Mouse (Mus musculus) liver, embryonic 13.5 days (tissue): Measurements from ENCODE around the gene Hmgcl. TPM values are rescaled to one million over a fixed set of nuclear protein-coding genes. Genes with fewer than 3 reads are reported as not detected.
"Not testable (repeated sequence)": the region's sequence is repeated elsewhere in the genome, so short reads cannot be mapped to it uniquely, and the experiment has no call there.

ENCODE experiments used
- ATAC-seq: fragments of 200-750 bp; cut with Nextera tagmentation; 2 replicates; pipeline ENCODE4 v1.8.0; 2017; ENCODE audit warnings: low read depth, mild to moderate bottlenecking, moderate number of reproducible peaks, moderate library complexity
- DNase-seq: peaks from one replicate; pipeline ENCODE4 v3.0.0; 2022
- H3K27ac ChIP-seq: fragments of 300-500 bp; sonication (generic); 2 replicates; pipeline ENCODE4 v1.5.1; 2015; ENCODE audit warnings: moderate library complexity, mild to moderate bottlenecking, inconsistent platforms
- H3K27me3 ChIP-seq: fragments of 300-500 bp; sonication (generic); 2 replicates; pipeline ENCODE4 v1.6.1; 2015; ENCODE audit warnings: mild to moderate bottlenecking, inconsistent platforms
- H3K36me3 ChIP-seq: fragments of 300-500 bp; sonication (generic); 2 replicates; pipeline ENCODE4 v1.6.1; 2015; ENCODE audit warnings: mild to moderate bottlenecking, inconsistent platforms
- H3K4me1 ChIP-seq: fragments of 300-500 bp; sonication (generic); replicated peaks from 2 replicates; pipeline ENCODE4 v1.6.1; 2015; ENCODE audit warnings: inconsistent platforms
- H3K4me2 ChIP-seq: fragments of 300-500 bp; sonication (generic); 2 replicates; pipeline ENCODE4 v1.6.1; 2015; ENCODE audit warnings: inconsistent platforms, mild to moderate bottlenecking, moderate library complexity
- H3K4me3 ChIP-seq: fragments of 300-500 bp; sonication (generic); replicated peaks from 2 replicates; pipeline ENCODE4 v1.5.1; 2015; ENCODE audit warnings: mild to moderate bottlenecking, inconsistent platforms
- H3K9ac ChIP-seq: fragments of 300-500 bp; sonication (generic); 2 replicates; pipeline ENCODE4 v1.6.1; 2015; ENCODE audit warnings: mild to moderate bottlenecking, inconsistent platforms
- H3K9me3 ChIP-seq: fragments of 300-500 bp; sonication (generic); replicated peaks from 2 replicates; pipeline ENCODE4 v1.6.1; 2016; ENCODE audit warnings: inconsistent platforms
- WGBS: fragments of 180-500 bp; shearing (Covaris S2); methylation state at CpG from one replicate; pipeline ENCODE4 v1.1.7; 2015; ENCODE audit not compliant: insufficient replicate concordance; 5-methylcytosine and 5-hydroxymethylcytosine counted together
- polyA plus RNA-seq: library from polyadenylated mRNA; unstranded; fragments of >200 nt; fragmentation: Nextera tagmentation; extraction: Ambion mirVana; gene quantifications from 2 replicates; pipeline ENCODE4 v1.2.1, GENCODE M21; 2015

Hmgcl gene
- polyA plus RNA-seq, 1 experiment from 2014 or later = 71.9 TPM

DNA sequence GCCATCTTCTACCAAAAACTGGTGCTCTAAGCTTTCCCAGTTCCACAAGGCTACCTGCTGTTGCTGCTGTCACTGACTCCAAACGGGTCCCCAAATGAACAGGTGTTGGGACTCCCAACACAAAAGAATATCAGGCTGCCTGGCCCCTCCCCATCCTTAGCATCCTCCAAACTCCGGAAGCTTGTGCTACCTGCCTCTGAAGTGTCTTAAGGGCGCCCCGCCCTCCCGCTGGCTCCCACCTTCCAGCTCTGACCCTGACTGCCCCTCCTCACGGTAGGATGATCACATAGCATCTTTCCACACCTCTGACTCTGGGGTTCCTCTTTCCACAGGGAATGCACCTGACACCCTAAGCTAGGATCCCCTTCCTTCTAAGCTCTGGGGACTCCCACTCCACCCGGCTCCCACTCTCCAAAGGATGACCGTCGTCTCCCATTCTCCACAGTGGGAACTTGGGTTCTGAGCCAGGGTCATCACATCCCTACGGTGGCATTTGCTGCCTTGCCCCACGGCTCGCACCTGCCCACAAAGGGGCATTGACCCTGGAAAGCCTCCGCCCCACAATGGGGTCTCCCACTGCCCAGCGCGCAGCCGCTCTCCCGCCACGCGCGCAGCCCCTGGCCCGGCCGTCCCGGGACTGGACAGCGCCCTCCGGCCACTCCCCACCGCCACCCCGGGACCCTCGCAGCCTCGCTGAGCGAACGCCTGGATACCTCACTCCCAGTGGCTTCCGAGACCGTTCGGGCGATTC, 25.7 kb downstream of the Hmgcl start:
- DNase-seq = no peak
- peak overlapping the region; percentile 79 for H3K27ac ChIP-seq
- WGBS = 1% methylated on average over 35 of the region's 35 CpGs
- peaks cover 75% of the 10 kb centered on the region for H3K36me3 ChIP-seq
- no peaks in the 10 kb centered on the region for H3K27me3 ChIP-seq
- no peaks in the 10 kb centered on the region for H3K9me3 ChIP-seq
- peak overlapping the region; percentile 89 for H3K4me3 ChIP-seq
- peak; percentile 14 for ATAC-seq
- peaks cover 35% of the 10 kb centered on the region for H3K4me1 ChIP-seq
- peak overlapping the region; percentile 93 for H3K9ac ChIP-seq
- H3K4me2 ChIP-seq = peak overlapping the region; percentile 86

GRCm38 (mm10) chr4:135972556-135972906, 26.3 kb downstream of the Hmgcl start, which contains the start of gene Lypla2:
Gene Lypla2 (minus strand): TSS chr4:135972626.
- Histone ChIP-seq H3K36me3 (peaks cover 74% of the 10 kb centered on the region), H3K4me2 (peak within 1 kb of the TSS; percentile 86), H3K4me3 (peak within 1 kb of the TSS; percentile 89), H3K27ac (peak within 1 kb of the TSS; percentile 79), H3K27me3 (no peaks in the 10 kb centered on the region), H3K4me1 (peaks cover 35% of the 10 kb centered on the region), H3K9me3 (no peaks in the 10 kb centered on the region), H3K9ac (peak within 1 kb of the TSS; percentile 93)
- 1% methylated on average over 19 of the region's 19 CpGs for WGBS
- peak; percentile 68 for DNase-seq
- ATAC-seq = peak; percentile 76

DNA sequence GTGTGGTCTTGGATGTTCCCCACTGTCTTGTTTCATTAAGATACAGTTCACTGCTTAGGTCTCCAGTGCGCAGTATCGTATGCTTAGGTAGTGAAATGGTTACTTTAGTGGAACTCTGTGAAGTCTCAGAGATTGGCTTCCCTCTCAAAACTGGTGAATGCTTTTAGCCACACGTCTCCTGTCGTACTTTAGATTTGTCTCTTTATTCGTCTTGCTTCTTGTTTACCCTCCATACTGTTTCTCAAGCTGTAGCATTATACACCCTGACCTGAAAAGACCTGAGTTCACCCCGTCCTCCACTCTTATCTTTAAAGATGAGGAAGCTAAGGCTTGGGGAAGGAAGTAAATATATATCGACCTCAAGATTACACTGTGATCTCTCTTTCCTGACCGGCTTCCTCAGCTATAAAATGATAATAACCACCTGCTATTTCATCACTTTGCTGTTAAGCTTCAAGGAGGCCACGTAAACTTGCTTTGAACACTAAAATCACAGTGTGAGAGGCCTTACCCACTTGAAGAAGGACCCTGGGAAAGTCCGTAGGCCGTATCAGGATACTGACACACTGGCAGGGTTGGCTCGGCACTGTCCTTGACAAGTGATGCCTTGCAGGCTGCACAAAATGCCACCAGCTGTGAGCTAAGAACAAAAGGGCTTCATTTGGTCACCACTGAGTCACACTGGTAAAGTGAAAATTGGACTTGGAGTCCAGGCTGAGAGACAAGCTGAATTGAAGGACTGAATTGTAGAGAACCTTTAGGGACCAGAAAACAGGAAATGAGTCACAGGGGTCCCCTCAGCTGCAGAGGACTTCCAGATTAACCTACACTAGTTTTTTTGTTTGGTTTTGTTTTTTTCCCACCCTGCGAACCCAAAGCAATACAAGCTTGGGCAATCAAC, 26.9 kb downstream of the Hmgcl start:
- Histone ChIP-seq H3K36me3 (peaks cover 72% of the 10 kb centered on the region), H3K9ac (peak overlapping the region; percentile 93), H3K4me1 (peaks cover 35% of the 10 kb centered on the region), H3K9me3 (no peaks in the 10 kb centered on the region), H3K27me3 (no peaks in the 10 kb centered on the region), H3K4me2 (peak overlapping the region; percentile 86), H3K27ac (peak overlapping the region; percentile 79), H3K4me3 (peak overlapping the region; percentile 89)
- peak; percentile 8; the same call in 1 of the 2 replicates for ATAC-seq
- 38% methylated on average over 13 of the region's 13 CpGs for WGBS
- DNase-seq = no peak

DNA sequence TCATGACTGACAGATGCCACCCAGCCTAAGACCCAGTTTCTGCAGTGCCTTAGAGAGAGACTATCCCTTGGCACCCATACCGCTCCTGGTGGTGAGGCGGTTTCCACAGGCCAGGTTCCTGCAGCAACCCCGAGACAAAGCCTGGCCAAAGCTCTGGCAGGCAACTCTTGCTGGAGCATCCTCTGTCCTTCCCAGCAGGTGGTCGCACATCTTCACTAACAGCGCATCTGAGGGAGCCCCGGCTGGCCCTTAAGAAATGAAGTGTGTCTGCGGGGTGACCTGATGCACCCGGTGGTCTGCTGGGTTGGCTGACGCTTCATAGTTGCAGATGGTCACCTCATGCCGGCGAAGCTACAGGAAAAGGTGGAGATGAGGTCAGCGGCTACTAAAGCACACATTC, 29.9 kb downstream of the Hmgcl start:
- WGBS = 91% methylated on average over 12 of the region's 12 CpGs
- Histone ChIP-seq H3K9ac (no peak overlapping the region), H3K27ac (no peak overlapping the region), H3K4me2 (no peak overlapping the region), H3K4me3 (no peak overlapping the region), H3K27me3 (no peaks in the 10 kb centered on the region), H3K4me1 (peaks cover 32% of the 10 kb centered on the region), H3K9me3 (no peaks in the 10 kb centered on the region), H3K36me3 (peaks cover 72% of the 10 kb centered on the region)
- DNase-seq = no peak
- no peak for ATAC-seq

DNA sequence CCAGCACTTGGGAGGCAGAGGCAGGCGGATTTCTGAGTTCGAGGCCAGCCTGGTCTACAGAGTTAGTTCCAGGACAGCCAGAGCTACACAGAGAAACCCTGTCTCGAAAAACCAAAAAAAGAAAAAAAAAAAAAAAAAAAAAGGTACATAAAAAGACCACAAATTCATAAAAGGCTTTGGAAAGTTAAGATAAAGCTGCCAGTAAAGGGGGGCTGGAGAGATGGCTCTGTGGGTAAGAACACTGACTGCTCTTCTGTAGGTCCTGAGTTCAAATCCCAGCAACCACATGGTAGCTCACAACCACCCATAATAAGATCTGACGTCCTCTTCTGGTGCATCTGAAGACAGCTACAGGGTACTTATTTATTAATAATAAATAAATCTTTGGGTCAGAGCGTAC, 34.0 kb downstream of the Hmgcl start:
- H3K27me3 ChIP-seq, H3K9me3 ChIP-seq, H3K4me2 ChIP-seq, H3K27ac ChIP-seq, ATAC-seq, H3K4me3 ChIP-seq, DNase-seq, H3K9ac ChIP-seq: not testable (repeated sequence)
- WGBS = 88% methylated on average over 5 of the region's 5 CpGs
- Histone ChIP-seq H3K4me1 (peaks cover 35% of the 10 kb centered on the region), H3K36me3 (peaks cover 94% of the 10 kb centered on the region)

DNA sequence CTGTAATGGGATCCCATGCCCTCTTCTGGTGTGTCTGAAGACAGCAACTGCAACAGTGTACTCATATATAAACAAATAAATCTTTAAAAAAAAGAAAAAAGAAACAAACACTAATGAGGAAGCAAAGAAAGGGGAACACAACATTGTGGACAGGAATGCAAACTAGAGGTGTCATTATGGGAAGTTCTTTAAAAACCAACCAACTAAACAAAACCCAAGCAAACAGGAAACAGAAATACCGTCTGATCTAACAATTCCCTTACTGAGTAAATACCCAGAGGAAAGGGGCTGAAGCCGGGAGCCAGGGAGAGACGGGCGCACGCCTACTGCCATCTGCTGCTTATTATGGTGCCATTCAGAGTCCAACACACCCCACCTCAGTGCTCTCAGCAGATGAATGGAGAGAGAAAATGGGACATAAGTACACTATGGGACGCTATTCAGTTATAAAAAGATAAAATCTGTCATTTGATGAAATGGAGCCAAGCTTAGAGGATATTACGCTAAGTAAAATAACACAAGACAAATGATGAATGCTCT, 35.3 kb downstream of the Hmgcl start:
- Histone ChIP-seq H3K9me3 (no peaks in the 10 kb centered on the region), H3K36me3 (peaks cover 87% of the 10 kb centered on the region), H3K4me3 (no peak overlapping the region), H3K9ac (no peak overlapping the region), H3K27me3 (no peaks in the 10 kb centered on the region), H3K4me1 (peaks cover 45% of the 10 kb centered on the region), H3K4me2 (no peak overlapping the region), H3K27ac (peak overlapping the region; percentile 39)
- ATAC-seq = no peak
- DNase-seq = no peak
- WGBS = 75% methylated on average over 7 of the region's 7 CpGs

DNA sequence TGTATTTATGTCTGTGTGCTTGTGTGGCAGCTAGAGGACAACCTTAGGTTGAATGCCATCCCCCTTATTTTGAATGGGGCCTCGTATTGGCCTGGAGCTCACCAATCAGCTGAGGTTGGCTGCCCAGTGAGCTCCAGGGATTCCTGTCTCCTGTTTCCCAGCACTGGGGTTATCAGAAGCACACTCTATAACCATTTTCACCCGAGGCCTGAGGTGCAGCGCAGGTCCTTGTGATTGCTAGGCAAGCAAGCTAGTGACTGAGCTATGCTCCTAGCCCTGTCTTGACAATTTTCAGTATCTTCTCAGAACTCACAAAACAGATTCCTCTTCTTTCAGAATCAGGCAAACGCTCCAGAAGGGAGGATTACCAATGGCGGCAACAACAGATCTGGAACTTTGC, 38.3 kb downstream of the Hmgcl start:
- no peak for ATAC-seq
- Histone ChIP-seq H3K4me2 (peak overlapping the region; percentile 91), H3K9me3 (no peaks in the 10 kb centered on the region), H3K27ac (peak overlapping the region; percentile 96), H3K27me3 (no peaks in the 10 kb centered on the region), H3K9ac (peak overlapping the region; percentile 69), H3K36me3 (peaks cover 60% of the 10 kb centered on the region), H3K4me3 (peak overlapping the region; percentile 84), H3K4me1 (peaks cover 53% of the 10 kb centered on the region)
- no peak for DNase-seq
- 77% methylated on average over 5 of the region's 5 CpGs for WGBS

DNA sequence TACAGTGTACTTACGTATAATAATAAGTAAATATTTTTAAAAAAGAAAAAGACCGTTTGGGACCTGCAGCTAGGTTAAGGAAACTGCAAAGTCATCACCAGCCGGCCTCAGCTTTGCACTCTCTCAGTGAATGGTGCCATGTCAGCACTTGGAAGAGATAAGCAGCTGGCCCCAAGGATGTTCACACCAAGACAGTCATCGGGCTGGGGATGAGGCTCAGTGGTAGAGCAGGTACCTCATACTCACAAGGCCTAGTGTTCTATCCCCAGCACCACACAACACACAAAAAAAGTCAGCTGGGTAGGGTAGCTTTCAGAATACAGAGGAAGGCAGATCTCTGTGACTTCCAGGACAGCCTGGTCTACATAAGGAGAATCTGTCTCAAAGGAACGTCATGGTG, 38.9 kb downstream of the Hmgcl start:
- DNase-seq (peak; percentile 87), ATAC-seq (peak; percentile 87)
- Histone ChIP-seq H3K4me2 (peak overlapping the region; percentile 91), H3K27me3 (no peaks in the 10 kb centered on the region), H3K36me3 (peaks cover 56% of the 10 kb centered on the region), H3K9me3 (no peaks in the 10 kb centered on the region), H3K9ac (peak overlapping the region; percentile 98), H3K27ac (peak overlapping the region; percentile 96), H3K4me1 (peaks cover 53% of the 10 kb centered on the region), H3K4me3 (peak overlapping the region; percentile 84)
- WGBS = 32% methylated on average over 5 of the region's 5 CpGs

DNA sequence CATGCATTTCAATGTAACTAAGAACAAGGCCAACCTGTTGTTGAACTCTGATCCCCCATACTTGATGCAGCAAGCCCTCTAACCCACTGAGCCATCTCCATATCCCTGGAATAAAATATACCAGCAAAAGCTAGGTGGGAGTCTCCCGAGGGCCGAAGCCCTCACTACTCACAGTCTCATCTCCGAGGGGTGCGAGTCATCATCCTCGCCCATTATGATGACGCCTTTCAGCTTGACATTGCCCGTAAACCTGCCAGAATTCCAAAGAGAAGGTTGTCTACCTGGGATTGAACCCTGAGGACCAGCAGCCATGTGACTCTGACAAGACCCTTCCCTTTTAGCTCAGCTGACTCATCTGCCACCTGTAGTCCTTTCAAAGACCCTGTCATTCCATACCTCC, 39.5 kb downstream of the Hmgcl start:
- no peak for ATAC-seq
- Histone ChIP-seq H3K9ac (peak overlapping the region; percentile 98), H3K4me3 (peak overlapping the region; percentile 84), H3K9me3 (no peaks in the 10 kb centered on the region), H3K4me2 (peak overlapping the region; percentile 91), H3K4me1 (peaks cover 56% of the 10 kb centered on the region), H3K36me3 (peaks cover 50% of the 10 kb centered on the region), H3K27ac (peak overlapping the region; percentile 96), H3K27me3 (no peaks in the 10 kb centered on the region)
- DNase-seq = no peak
- WGBS = 86% methylated on average over 7 of the region's 7 CpGs

- ATAC-seq (no peak), DNase-seq (no peak)
- Histone ChIP-seq H3K9ac (peak overlapping the region; percentile 98), H3K9me3 (no peaks in the 10 kb centered on the region), H3K27me3 (no peaks in the 10 kb centered on the region), H3K4me2 (peak overlapping the region; percentile 91), H3K27ac (peak overlapping the region; percentile 96), H3K4me3 (peak overlapping the region; percentile 84), H3K4me1 (peaks cover 55% of the 10 kb centered on the region), H3K36me3 (peaks cover 44% of the 10 kb centered on the region)
- WGBS = 7% methylated on average over 23 of the region's 23 CpGs
Measured at GRCm38 (mm10) chr4:135986301-135986942, 40.2 kb downstream of the Hmgcl start.
